Comparison of ENCODE assay signal across 12 mouse cellular contexts in the genomic region with DNA sequence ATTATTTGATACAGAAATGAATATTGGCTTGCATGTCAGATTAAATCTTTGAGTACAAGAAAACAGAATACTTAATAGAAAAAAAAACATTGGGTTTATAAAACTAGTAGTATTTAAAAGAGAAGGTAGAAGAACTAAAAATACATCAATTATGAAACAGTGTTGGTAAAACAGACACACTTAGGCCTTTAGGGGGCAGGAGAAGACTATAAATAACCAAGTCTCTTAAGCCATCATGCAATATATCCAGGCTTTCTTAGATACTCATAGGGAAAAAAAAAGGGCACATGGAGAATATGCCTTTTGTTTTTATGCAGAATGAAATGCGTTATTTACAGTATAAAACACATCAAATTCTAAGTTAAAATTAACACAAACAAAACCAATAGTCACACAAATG.
DNase-seq lines count a peak whose midpoint lies in the region; ATAC-seq and TF ChIP-seq lines count a peak whose summit lies in the region.
"Had no signal": no experiment of that assay in that cellular context is flagged by ENCODE, and none has a peak within 500 bp of the region (broad histone marks: within the 10 kb centered on the region; RNA-seq: fewer than 3 reads in every experiment).

No protein-coding gene starts in this region.

- peak; percentile 57 for TF ChIP-seq CTCF in lung, postnatal 0 days (IDR thresholded peaks at IDR 0.05)
- no peak for TF ChIP-seq CTCF in lung, adult 2 months (IDR thresholded peaks at IDR 0.05; ENCODE audit: insufficient read depth, low read length)

- no peaks in the 10 kb centered on the region for H3K27me3 ChIP-seq in forebrain, embryonic 13.5 days
- no peaks in the 10 kb centered on the region for H3K27me3 ChIP-seq in forebrain, embryonic 10.5 days (ENCODE audit: poor library complexity, severe bottlenecking)
- H3K27me3 ChIP-seq in lung, postnatal 0 days (replicated peaks; ENCODE audit: insufficient read depth, low read length), result no peaks in the 10 kb centered on the region
- H3K27me3 ChIP-seq in forebrain, embryonic 16.5 days (replicated peaks; ENCODE audit: control insufficient read depth, insufficient read depth, low read length), result no peaks in the 10 kb centered on the region

- TF ChIP-seq POLR2A in lung, adult 2 months (IDR thresholded peaks at IDR 0.05; ENCODE audit: borderline replicate concordance, extremely low read depth, low read depth, low read length), result no peak

- H3K36me3 ChIP-seq in forebrain, embryonic 13.5 days (ENCODE audit: poor library complexity, severe bottlenecking), result peaks cover 3% of the 10 kb centered on the region; the same call in 1 of the 2 replicates
- H3K36me3 ChIP-seq in forebrain, embryonic 10.5 days (replicated peaks), result peaks cover 38% of the 10 kb centered on the region
- H3K36me3 ChIP-seq in lung, postnatal 0 days (ENCODE audit: insufficient read depth, low read length), result no peaks in the 10 kb centered on the region
- no peaks in the 10 kb centered on the region for H3K36me3 ChIP-seq in forebrain, embryonic 16.5 days (ENCODE audit: control insufficient read depth, insufficient read depth)

- no peak overlapping the region for H3K4me2 ChIP-seq in forebrain, embryonic 13.5 days
- H3K4me2 ChIP-seq in lung, postnatal 0 days (replicated peaks; ENCODE audit: low read depth, low read length), result no peak overlapping the region
- H3K4me2 ChIP-seq in forebrain, embryonic 16.5 days (ENCODE audit: low read length), result no peak overlapping the region

- no peak for DNase-seq in forebrain, embryonic 10.5 days (ENCODE audit: extremely low spot score, low spot score)
- DNase-seq in lung, postnatal 0 days (ENCODE audit: low spot score), result peak; percentile 59
- no peak for DNase-seq in lung, adult 2 months
- peak; percentile 33 for DNase-seq in retina, postnatal 7 days (ENCODE audit: low read depth, low spot score)
- DNase-seq in left cerebral cortex, adult 18-20 months (ENCODE audit: low spot score in 2 of 2), result no peak
- DNase-seq in right cerebral cortex, adult 18-20 months, result no peak
- DNase-seq: adrenal gland, adult 8-10 months; kidney, postnatal 14 days; right cerebral cortex, postnatal 4 days; thymus, postnatal 36 days had no signal

- H3K4me3 ChIP-seq in forebrain, embryonic 13.5 days, result no peak overlapping the region
- no peak overlapping the region for H3K4me3 ChIP-seq in forebrain, embryonic 10.5 days
- no peak overlapping the region for H3K4me3 ChIP-seq in lung, postnatal 0 days (ENCODE audit: low read depth, low read length)
- no peak overlapping the region for H3K4me3 ChIP-seq in lung, adult 2 months (replicated peaks; ENCODE audit: extremely low read depth, low read depth, low read length)
- no peak overlapping the region for H3K4me3 ChIP-seq in forebrain, embryonic 16.5 days (replicated peaks; ENCODE audit: low read length)

- H3K4me1 ChIP-seq in forebrain, embryonic 13.5 days, result peaks cover 10% of the 10 kb centered on the region
- H3K4me1 ChIP-seq in forebrain, embryonic 10.5 days, result peaks cover 2% of the 10 kb centered on the region; the same call in 1 of the 2 replicates
- H3K4me1 ChIP-seq in lung, postnatal 0 days (ENCODE audit: insufficient read depth, low read depth, low read length), result no peaks in the 10 kb centered on the region
- peaks cover 3% of the 10 kb centered on the region for H3K4me1 ChIP-seq in lung, adult 2 months (ENCODE audit: control insufficient read depth, insufficient read depth, low read length)
- peaks cover 6% of the 10 kb centered on the region; the same call in 1 of the 2 replicates for H3K4me1 ChIP-seq in forebrain, embryonic 16.5 days (replicated peaks; ENCODE audit: control insufficient read depth, insufficient read depth, low read length)

- no peak for TF ChIP-seq EP300 in lung, postnatal 0 days (IDR thresholded peaks at IDR 0.05)

- H3K9ac ChIP-seq in forebrain, embryonic 13.5 days, result no peak overlapping the region
- H3K9ac ChIP-seq in lung, postnatal 0 days (replicated peaks; ENCODE audit: low read depth), result no peak overlapping the region
- H3K9ac ChIP-seq in forebrain, embryonic 16.5 days (replicated peaks; ENCODE audit: low read depth, low read length), result no peak overlapping the region

- H3K9me3 ChIP-seq in forebrain, embryonic 13.5 days (replicated peaks), result no peaks in the 10 kb centered on the region
- H3K9me3 ChIP-seq in forebrain, embryonic 10.5 days, result no peaks in the 10 kb centered on the region
- no peaks in the 10 kb centered on the region for H3K9me3 ChIP-seq in lung, postnatal 0 days (ENCODE audit: low read length)
- no peaks in the 10 kb centered on the region for H3K9me3 ChIP-seq in forebrain, embryonic 16.5 days (ENCODE audit: control insufficient read depth, low read length)

- peak; percentile 61; the same call in 1 of the 2 replicates for ATAC-seq in forebrain, embryonic 13.5 days
- no peak for ATAC-seq in lung, postnatal 0 days
- ATAC-seq in forebrain, embryonic 16.5 days, result peak; percentile 66

- 85% methylated on average over 1 of the region's 1 CpGs for WGBS in forebrain, embryonic 13.5 days
- 81% methylated on average over 1 of the region's 1 CpGs for WGBS in forebrain, embryonic 10.5 days
- 82% methylated on average over 1 of the region's 1 CpGs for WGBS in lung, postnatal 0 days
- 74% methylated on average over 1 of the region's 1 CpGs for whole genome bisulfite sequencing in lung, adult 2 months
- 38% methylated on average over 1 of the region's 1 CpGs for WGBS in forebrain, embryonic 16.5 days

- no peak overlapping the region for H3K27ac ChIP-seq in forebrain, embryonic 13.5 days
- H3K27ac ChIP-seq in forebrain, embryonic 10.5 days, result no peak overlapping the region
- no peak overlapping the region for H3K27ac ChIP-seq in lung, postnatal 0 days (ENCODE audit: low read length)
- H3K27ac ChIP-seq in forebrain, embryonic 16.5 days (ENCODE audit: low read length), result no peak overlapping the region

Comparison
In these comparisons a context has a peak if more than half of its experiments do, and no peak if none do; other contexts are left out.
1. DNase-seq: peak in lung, postnatal 0 days (single experiment) and retina, postnatal 7 days (single experiment); none in forebrain, embryonic 10.5 days (single experiment), lung, adult 2 months (single experiment), left cerebral cortex, adult 18-20 months (0 of 2) and right cerebral cortex, adult 18-20 months (single experiment).